ENCODE assay signal across 8 mouse cellular contexts in genomic region chr10:80656863-80657623, GRCm38 (mm10). TPM values are rescaled to one million over a fixed set of nuclear protein-coding genes. Genes with fewer than 3 reads are reported as not detected.
A peak's percentile ranks its signal among the peaks of the same experiment; 100 is the strongest.
DNase-seq lines count a peak whose midpoint lies in the region; ATAC-seq and TF ChIP-seq lines count a peak whose summit lies in the region.

Btbd2 (minus strand) TSS chr10:80657071.

- no peaks in the 10 kb centered on the region for H3K9me3 ChIP-seq in megakaryocyte, embryonic 14.5 days
- no peaks in the 10 kb centered on the region for H3K9me3 ChIP-seq in intestine, postnatal 0 days (ENCODE audit: control insufficient read depth)
- no peaks in the 10 kb centered on the region for H3K9me3 ChIP-seq in liver, embryonic 16.5 days (replicated peaks; ENCODE audit: control insufficient read depth, low read length)
- H3K9me3 ChIP-seq in stomach, postnatal 0 days (ENCODE audit: control insufficient read depth, low read length), result no peaks in the 10 kb centered on the region

- peak; percentile 48 for DNase-seq in c-Kit-positive CD71-positive TER-119-negative erythroid progenitor cells, embryonic 14.5 days (ENCODE audit: low read depth)
- no peak for DNase-seq in stomach, postnatal 0 days (ENCODE audit: low spot score)
- no peak for DNase-seq in adipocyte (ENCODE audit: low spot score)

- H3K27me3 ChIP-seq in megakaryocyte, embryonic 14.5 days (replicated peaks), result no peaks in the 10 kb centered on the region
- no peaks in the 10 kb centered on the region for H3K27me3 ChIP-seq in intestine, postnatal 0 days (replicated peaks; ENCODE audit: control insufficient read depth, insufficient read depth, low read length)
- H3K27me3 ChIP-seq in liver, embryonic 16.5 days (ENCODE audit: control insufficient read depth, insufficient read depth, low read depth, low read length), result no peaks in the 10 kb centered on the region
- H3K27me3 ChIP-seq in stomach, postnatal 0 days (ENCODE audit: control insufficient read depth, insufficient read depth, low read length), result no peaks in the 10 kb centered on the region

- no peak for TF ChIP-seq EP300 in stomach, postnatal 0 days (optimal IDR thresholded peaks at IDR 0.05)

- H3K9ac ChIP-seq in intestine, postnatal 0 days (ENCODE audit: low read depth, low read length), result peak within 1 kb of the TSS; percentile 79
- H3K9ac ChIP-seq in liver, embryonic 16.5 days (ENCODE audit: low read depth, low read length), result peak within 1 kb of the TSS; percentile 88
- peak within 1 kb of the TSS; percentile 93 for H3K9ac ChIP-seq in stomach, postnatal 0 days (ENCODE audit: low read length)

- H3K4me1 ChIP-seq in megakaryocyte, embryonic 14.5 days, result peaks cover 79% of the 10 kb centered on the region
- H3K4me1 ChIP-seq in intestine, postnatal 0 days (replicated peaks; ENCODE audit: control insufficient read depth, insufficient read depth, low read length), result peaks cover 13% of the 10 kb centered on the region; the same call in 1 of the 2 replicates
- peaks cover 39% of the 10 kb centered on the region for H3K4me1 ChIP-seq in liver, embryonic 16.5 days (ENCODE audit: control insufficient read depth, low read depth, low read length)
- H3K4me1 ChIP-seq in stomach, postnatal 0 days (replicated peaks; ENCODE audit: control insufficient read depth, insufficient read depth), result peaks cover 8% of the 10 kb centered on the region; the same call in 1 of the 2 replicates

- H3K4me3 ChIP-seq in megakaryocyte, embryonic 14.5 days (replicated peaks), result peak within 1 kb of the TSS; percentile 99
- H3K4me3 ChIP-seq in intestine, postnatal 0 days (ENCODE audit: low read depth, low read length), result peak within 1 kb of the TSS; percentile 87
- peak within 1 kb of the TSS; percentile 83 for H3K4me3 ChIP-seq in liver, embryonic 16.5 days (ENCODE audit: low read depth, low read length)
- H3K4me3 ChIP-seq in stomach, postnatal 0 days (ENCODE audit: low read depth, low read length), result peak within 1 kb of the TSS; percentile 88

- TF ChIP-seq CTCF in intestine, postnatal 0 days (IDR thresholded peaks at IDR 0.05; ENCODE audit: low read depth), result no peak
- no peak for TF ChIP-seq CTCF in stomach, postnatal 0 days (IDR thresholded peaks at IDR 0.05; ENCODE audit: low read depth)

- ATAC-seq in megakaryocyte, adult 5-6 weeks (ENCODE audit: poor library complexity, severe bottlenecking), result no peak
- ATAC-seq in granulocyte monocyte progenitor cell, adult 5-6 weeks (replicated peaks; ENCODE audit: poor library complexity, severe bottlenecking), result no peak
- peak; percentile 1; the same call in 1 of the 2 replicates for ATAC-seq in intestine, postnatal 0 days
- peak; percentile 55 for ATAC-seq in liver, embryonic 16.5 days (ENCODE audit: low read depth)
- ATAC-seq in stomach, postnatal 0 days (ENCODE audit: low FRiP score, low TSS enrichment), result peak; percentile 33

- WGBS in intestine, postnatal 0 days, result 15% methylated on average over 15 of the region's 15 CpGs
- WGBS in liver, embryonic 16.5 days (ENCODE audit: insufficient replicate concordance), result 33% methylated on average over 15 of the region's 15 CpGs
- 19% methylated on average over 15 of the region's 15 CpGs for WGBS in stomach, postnatal 0 days

- peak within 1 kb of the TSS; percentile 94 for H3K4me2 ChIP-seq in intestine, postnatal 0 days (replicated peaks; ENCODE audit: low read depth)
- peak within 1 kb of the TSS; percentile 93 for H3K4me2 ChIP-seq in liver, embryonic 16.5 days (ENCODE audit: low read depth, low read length)
- peak within 1 kb of the TSS; percentile 98 for H3K4me2 ChIP-seq in stomach, postnatal 0 days (replicated peaks; ENCODE audit: low read depth)

- peak within 1 kb of the TSS; percentile 73 for H3K27ac ChIP-seq in intestine, postnatal 0 days (ENCODE audit: low read depth, low read length)
- H3K27ac ChIP-seq in liver, embryonic 16.5 days (ENCODE audit: low read length), result peak within 1 kb of the TSS; percentile 83
- peak within 1 kb of the TSS; percentile 90 for H3K27ac ChIP-seq in stomach, postnatal 0 days (replicated peaks)

- peaks cover 14% of the 10 kb centered on the region for H3K36me3 ChIP-seq in megakaryocyte, embryonic 14.5 days (replicated peaks; ENCODE audit: low read length)
- H3K36me3 ChIP-seq in intestine, postnatal 0 days (ENCODE audit: control insufficient read depth, insufficient read depth), result peaks cover 7% of the 10 kb centered on the region; the same call in 1 of the 2 replicates
- no peaks in the 10 kb centered on the region for H3K36me3 ChIP-seq in liver, embryonic 16.5 days (ENCODE audit: control insufficient read depth, insufficient read depth)
- no peaks in the 10 kb centered on the region for H3K36me3 ChIP-seq in stomach, postnatal 0 days (ENCODE audit: control insufficient read depth, insufficient read depth, low read length)

RNA-seq across cellular contexts. Expression of gene Btbd2, which starts in this region (rescaled TPM):
- 91.6 and 121 TPM in 2 replicates for polyA plus RNA-seq in megakaryocyte, embryonic 14.5 days (2012; ENCODE audit: insufficient read depth, low replicate concordance)
- total RNA-seq in megakaryocyte, adult 5-6 weeks (2015), result 8.4 and 10.3 TPM in 2 replicates
- 16.5 and 30.1 TPM in 2 replicates for total RNA-seq in megakaryocyte, adult 5-6 weeks (2017)
- total RNA-seq in granulocyte monocyte progenitor cell, adult 5-6 weeks (2014; fragmentation: Nextera tagmentation), result 26.1 and 34.6 TPM in 2 replicates
- total RNA-seq in granulocyte monocyte progenitor cell, adult 5-6 weeks (2017), result 13.3 and 34.8 TPM in 2 replicates
- polyA plus RNA-seq in intestine, postnatal 0 days (2015; fragmentation: Nextera tagmentation; extraction: Ambion mirVana), result 21.5 and 23.5 TPM in 2 replicates
- 2.8 and 5.1 TPM in 2 replicates for polyA plus RNA-seq in liver, embryonic 16.5 days (2015; fragmentation: Nextera tagmentation; extraction: Ambion mirVana)
- polyA plus RNA-seq in stomach, postnatal 0 days (2015; fragmentation: Nextera tagmentation; extraction: Ambion mirVana), result 28.3 and 30.0 TPM in 2 replicates

Comparison
In these comparisons a context has a peak if more than half of its experiments do, and no peak if none do; other contexts are left out.
1. ATAC-seq: peak in intestine, postnatal 0 days (single experiment), liver, embryonic 16.5 days (single experiment) and stomach, postnatal 0 days (single experiment); none in megakaryocyte, adult 5-6 weeks (single experiment) and granulocyte monocyte progenitor cell, adult 5-6 weeks (single experiment).
2. Peak in every context shown above with its lines, with median percentiles within 50 percentile points of each other: H3K4me3 ChIP-seq, H3K27ac ChIP-seq, H3K4me2 ChIP-seq and H3K9ac ChIP-seq.